Mouse (Mus musculus) G1E-ER4 (cell line): ENCODE results near the gene Gm45521. TPM values are rescaled to one million over a fixed set of nuclear protein-coding genes. Genes with fewer than 3 reads are reported as not detected.

ENCODE experiments used
- GATA1 ChIP-seq: IDR thresholded peaks from one replicate; pipeline ENCODE4 v1.8.0; 2012; ENCODE audit warnings: low read length, inconsistent platforms
- polyA plus RNA-seq: library from polyadenylated mRNA; stranded (reverse); fragments of >175 nt; gene quantifications from 2 replicates; pipeline ENCODE4 v1.2.3, GENCODE M21; 2012

Gene Gm45521
- polyA plus RNA-seq: not detected in 2 replicates

DNA sequence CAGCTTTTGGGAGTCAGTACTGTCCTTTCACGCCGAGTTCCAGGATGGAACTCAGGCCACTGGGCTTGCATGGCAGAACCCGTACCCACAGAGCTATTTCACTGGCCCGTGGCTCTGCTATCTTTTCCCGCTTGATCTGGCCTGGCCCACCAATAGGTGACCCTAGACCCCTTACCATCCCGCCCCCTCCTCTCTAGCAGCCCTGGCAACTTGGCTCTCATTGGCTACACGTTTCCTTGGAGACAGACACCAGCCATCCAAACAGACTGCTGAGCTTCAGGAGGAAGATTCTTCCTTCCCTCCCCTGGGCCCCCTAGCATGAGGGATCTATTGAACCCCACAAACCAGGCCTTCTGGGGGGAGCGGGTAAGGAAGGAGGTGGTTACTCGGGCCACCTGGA is at the start of gene Gm45521:
Gene Gm45521, plus strand, starts transcription at position 240 of the 400 bp plus-strand sequence.
- no peak for TF ChIP-seq GATA1

DNA sequence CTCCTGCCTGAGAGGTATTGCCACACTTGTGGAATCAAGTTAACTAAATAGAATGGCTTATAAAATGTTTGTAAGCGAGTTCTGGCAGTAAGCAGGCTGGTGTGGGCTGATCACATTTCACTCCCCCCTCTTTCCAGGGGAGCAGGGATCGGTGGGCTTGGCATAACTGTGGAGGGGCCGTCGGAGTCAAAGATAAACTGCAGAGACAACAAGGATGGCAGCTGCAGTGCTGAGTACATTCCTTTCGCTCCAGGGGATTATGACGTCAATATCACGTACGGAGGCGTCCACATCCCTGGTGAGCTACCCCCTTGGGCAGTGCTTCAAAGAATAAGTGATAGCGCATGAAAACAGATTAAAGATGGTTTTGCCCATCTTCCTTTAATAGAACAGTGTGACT is 47.6 kb upstream of the Gm45521 start:
- TF ChIP-seq GATA1: no peak

DNA sequence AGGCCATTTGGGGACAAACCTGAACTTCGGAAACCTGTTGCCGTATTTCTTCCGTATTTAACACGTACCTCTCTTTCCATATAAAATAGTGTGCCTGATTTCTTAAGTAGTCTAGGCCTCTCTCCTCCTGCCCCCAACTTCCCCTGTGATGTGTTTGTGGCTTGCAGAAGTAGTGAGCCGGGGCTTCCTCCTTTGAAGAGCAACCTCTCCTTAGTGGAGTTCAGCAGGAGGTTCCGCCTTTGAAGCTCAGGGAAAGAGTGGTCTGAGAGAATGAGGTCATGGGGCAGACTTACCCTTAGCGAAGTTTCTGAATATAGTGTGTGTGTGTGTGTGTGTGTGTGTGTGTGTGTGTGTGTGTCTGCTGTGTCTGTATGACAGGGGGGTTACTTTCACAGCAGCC is 43.2 kb upstream of the Gm45521 start:
- TF ChIP-seq GATA1: no peak

DNA sequence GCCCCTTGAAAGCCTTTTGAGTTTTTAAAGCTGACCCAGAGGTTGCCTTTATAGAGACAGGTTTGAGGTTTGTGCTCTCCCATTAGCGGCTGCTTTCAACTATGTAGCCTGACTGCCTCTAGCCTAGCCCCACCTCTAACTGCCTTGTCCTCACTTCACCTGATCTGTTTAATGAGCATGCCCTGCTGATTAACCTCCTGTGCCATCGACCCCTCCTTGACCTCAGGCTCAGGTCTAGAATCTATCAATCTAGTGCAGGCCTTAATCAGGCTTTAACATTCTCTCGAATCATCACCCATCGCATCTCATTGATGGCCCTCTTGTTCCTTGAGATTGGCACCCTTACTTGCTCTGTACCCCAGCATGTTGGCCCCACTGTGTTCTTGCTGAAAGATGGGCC is 42.6 kb upstream of the Gm45521 start:
- TF ChIP-seq GATA1: no peak

DNA sequence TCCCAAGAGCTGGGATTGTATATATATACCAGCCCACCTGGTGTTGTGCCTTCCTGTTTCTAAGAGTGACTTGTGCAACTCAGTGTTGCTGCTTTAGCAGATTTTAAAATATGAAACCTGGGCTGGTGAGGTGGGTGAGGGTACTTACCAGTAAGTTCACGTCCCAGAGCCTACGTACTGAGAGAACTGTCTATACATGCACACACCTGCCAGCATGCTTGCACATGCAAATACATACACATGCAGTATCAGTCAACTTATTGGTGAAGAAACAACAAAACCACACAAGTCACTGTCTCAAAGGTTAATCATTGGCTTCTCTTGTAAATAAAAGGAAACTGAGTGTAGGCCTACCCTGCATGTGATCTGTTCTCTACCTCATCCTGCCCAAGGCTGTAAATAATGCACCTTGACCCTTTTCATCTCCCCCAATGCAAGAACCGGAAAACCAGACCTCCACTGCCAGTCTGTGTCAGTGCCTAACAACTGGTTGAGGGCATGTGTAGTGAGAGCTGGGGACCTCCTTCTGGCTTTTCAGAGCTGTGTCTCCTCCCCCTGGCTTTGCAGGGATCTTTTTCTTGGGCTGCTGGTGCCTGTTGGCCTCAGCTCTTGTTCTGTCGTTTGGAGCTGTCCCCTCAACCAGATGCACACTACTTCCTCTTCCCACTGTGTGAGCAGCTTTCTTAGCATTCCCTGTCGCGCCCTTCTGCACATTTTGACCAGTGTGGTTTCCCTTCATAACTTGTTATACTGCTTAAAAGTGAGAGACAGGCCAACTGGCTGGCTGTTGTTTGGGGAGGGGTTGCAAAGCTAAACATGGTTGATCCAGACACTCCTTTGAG is 38.7 kb upstream of the Gm45521 start:
- TF ChIP-seq GATA1: no peak

DNA sequence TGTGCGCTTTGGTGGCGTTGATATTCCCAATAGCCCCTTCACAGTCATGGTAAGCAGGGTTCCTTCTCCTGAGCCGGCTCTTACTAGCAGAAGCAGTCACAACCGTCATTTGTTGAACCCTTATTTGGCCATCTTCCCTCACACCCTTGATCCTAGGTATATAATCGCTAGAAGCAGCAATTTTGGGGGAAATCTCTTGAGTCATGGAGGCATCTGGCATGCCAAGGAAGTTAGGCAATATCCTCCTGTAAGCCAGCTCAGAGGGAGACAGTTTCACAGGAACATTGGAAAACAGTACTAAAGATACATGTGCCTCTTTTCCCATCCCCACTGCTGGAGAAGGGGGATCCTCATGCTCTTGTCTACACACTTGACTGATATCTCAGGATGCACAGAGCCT is 37.8 kb upstream of the Gm45521 start:
- TF ChIP-seq GATA1: no peak

DNA sequence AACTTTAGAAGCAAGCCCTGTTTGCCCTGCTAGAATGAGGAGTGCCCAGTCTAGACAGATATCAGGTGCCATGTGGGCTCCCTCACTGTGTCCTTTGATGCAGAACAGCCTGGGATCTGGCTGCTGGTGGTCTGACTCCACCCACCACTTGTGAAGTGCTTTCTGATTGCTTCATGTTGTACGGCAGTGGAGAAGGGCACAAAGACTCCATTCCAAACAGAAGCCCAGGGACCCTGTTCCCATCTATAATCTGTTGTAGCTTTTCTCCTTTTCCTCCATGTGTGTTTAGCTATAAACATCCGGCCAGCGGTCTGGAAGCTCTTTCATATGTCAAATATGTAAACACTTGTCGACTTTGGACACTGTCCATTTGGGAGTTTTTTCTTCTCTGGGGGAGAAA is 37.2 kb upstream of the Gm45521 start:
- TF ChIP-seq GATA1: no peak

DNA sequence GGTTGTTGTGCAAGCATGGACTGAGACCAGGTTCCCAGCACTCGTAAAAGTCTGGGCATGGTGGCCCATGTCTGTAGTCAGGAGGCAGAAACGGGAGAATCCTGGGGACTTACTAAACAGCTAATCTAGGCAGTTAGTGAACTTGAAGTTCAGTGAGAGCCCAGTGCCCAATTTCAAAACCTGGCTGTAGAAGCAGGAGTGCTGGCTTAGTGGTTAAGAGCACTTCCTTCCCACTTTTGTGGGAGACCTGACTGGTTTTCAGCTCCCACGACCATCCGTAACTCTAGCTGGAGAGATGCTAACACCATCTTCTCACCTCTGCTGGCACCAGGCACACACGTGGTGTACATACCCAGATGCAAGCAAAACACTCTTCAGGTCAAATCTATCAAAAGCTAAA is 35.6 kb upstream of the Gm45521 start:
- no peak for TF ChIP-seq GATA1

DNA sequence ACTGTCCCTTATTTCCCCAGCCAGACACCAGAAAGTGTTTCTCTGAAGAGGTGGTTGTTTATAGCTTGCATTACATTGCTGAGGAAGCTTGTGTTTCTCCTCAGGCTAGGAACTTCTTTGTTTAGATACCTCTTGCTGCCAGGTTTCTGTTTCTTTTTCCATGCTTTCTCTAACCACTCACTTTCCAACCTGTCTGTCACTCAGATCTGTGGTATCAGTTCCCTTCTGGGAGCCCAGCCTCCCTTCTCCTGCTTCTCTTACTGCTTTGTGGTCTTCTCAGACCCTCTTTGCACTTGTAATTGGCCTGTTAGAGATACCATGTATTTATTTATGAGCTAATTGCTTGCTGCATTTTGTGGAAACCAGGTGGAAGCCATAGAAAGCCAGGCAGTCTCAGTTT is 33.5 kb upstream of the Gm45521 start:
- no peak for TF ChIP-seq GATA1

DNA sequence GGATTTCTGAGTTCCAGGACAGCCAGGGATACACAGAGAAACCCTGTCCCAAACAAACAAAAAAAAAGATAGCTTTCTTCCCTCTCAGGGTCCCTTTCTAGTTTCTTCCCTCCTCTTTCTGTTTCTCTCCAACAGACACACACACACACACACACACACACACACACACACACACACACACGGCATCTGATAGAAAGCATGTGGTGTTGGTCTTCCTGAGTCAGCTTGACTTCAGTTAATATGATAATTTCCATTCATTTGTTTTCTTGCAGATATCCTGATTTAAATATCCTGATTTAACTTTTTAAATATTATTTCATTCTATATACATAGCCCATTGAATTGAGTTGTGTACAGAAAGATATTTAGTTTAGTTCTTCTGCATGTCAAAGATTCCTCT is 28.7 kb upstream of the Gm45521 start:
- no peak for TF ChIP-seq GATA1

DNA sequence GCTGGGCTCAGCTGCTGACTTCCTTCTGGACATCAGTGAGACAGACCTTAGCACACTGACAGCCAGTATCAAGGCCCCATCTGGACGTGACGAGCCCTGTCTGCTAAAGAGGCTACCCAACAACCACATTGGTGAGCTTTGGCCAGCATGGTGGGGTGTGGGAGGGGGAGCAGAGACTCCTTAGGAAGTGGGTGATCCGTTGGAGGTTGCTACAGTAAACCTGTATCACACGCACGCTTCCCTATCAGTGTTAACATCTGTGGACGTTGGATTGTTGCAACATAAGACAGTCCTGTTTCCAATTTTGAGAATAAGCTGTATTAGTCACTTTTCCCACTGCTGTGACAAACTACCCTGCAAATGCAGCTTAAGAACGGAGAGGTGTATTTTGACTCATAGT is 28.1 kb upstream of the Gm45521 start:
- TF ChIP-seq GATA1: no peak

DNA sequence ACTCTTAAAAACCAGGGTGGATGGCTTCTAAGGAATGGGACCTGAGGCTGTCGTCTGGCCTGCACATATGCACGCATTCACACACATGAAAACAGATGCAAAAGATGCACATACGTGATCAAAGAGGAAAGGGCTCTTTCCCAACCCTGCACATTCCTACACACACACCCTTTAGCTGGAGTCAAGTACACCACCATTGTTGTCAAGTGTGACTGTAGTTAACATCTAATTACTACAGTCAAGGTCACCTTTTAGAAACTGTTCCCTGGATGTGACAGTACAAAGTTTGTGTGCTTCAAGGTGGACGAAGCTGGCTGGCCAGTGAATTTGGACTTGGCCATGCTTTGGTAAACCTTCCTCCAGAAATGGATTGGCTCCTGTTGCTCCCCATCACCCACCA is 24.9 kb upstream of the Gm45521 start:
- TF ChIP-seq GATA1: no peak

DNA sequence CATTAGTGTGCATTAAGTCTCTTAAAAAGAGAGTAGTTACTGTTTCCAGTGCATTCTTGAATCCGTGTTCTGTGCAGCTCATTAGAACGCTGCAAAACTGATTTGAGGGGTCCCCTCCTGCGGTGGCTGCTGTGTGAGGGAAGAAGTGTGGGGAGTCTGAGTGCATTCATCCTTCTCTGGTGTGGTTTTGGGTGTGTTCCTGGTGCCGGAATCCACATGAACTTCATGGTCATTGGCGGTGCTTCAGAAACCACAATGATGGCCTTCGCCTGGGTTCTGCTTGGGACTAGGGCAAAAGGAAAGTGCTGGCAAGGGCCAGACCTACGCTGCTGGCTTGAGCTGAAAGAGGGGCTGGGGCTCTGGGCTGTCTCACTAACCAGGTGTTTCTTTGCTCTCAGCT is 22.9 kb upstream of the Gm45521 start:
- TF ChIP-seq GATA1: no peak

DNA sequence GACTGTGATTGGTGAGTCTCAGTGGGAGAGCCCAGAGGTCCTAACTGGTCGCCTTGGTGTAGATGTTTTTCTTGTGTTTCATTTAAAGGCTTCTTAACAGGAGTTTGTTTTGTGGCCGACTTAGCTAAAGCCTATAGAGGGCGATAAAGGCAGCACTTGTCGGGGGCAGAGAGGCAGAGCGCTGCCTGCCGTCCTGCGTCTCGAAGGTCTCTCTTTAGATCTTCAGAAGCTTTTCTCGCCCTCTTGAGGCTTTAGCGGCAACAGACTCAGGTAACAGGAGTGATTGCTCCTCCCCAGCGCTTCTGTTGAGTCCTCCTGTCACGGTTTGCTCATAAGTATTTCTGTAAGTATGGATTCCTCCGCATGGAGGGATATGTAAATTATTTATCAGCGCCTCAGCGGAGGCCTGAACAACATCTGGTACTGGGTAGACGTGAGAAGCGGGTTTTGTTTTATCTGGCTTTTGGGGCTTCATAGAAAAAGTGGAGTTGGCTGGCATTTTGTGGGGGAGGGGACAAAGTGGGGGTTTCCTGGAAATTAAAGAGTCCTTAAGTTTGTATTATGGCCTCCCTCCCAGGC is 19.9 kb upstream of the Gm45521 start:
- no peak for TF ChIP-seq GATA1

DNA sequence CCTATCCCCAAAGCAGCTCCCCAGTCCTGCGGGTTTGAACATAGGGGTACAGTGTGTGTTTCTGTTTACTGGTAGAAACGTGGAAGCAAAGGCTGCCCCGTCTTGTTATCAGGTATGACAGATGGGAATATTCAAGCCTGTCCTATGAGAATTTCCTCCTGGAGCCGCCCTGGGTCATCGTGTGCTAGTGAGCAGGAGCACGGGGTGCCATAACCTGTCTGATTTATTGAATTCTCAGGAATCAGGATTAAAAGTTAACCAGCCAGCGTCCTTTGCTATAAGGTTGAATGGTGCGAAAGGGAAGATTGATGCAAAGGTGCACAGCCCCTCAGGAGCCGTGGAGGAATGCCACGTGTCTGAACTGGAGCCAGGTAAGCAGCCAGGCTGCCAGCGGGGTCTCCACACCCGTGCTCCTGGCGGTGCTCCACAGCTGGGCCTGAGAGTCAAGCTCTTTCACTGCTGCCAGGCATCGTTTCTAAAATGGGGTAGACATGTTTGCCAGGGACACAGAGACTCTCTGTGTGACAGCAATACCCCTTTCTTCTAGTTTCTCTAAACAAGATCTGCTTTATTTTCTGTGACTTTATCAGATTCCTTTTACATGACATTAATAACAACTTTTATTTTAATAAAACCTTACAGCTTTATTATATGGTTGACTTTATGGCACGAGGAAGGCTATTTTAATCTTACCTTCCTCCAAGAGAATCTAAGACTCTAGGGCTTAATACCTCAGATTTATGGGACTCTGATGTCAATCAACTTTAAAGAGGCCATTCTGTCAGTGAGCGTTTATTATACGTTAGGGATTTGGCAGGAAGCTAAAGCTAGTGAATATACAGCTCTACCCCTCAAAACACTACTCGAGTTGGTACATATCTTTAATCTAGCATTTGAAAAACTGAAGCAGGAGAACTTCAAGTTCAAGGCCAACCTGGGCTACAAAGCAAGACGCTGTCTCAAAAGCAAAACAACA is 18.0 kb upstream of the Gm45521 start:
- TF ChIP-seq GATA1: no peak

DNA sequence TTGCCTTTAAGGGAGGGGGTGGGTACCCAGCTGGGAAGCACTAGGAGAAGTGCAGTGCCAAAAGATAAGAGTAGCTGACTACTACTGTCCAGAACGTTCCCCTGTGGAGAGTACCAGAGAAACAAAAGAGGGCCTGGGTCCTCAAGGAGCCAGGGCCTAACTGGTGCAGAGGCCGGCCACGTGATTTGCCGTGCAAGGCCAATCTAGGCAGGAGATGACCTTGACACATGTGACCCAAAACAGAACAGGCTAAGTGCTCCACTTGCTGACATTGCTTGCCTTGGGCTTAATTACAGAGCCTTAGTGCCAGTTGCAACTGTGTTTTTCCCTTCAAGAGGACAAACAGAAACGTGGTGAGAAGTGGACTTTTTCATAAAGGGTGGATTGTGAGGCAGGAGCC is 15.7 kb upstream of the Gm45521 start:
- TF ChIP-seq GATA1: no peak
